Mouse (Mus musculus) cerebellum, adult 9-10 months (tissue): ENCODE measurements around the gene Fbln1.
"Not testable (repeated sequence)": the region's sequence is repeated elsewhere in the genome, so short reads cannot be mapped to it uniquely, and the experiment has no call there.

Experiments
- DNase-seq: peaks from one replicate; pipeline ENCODE4 v3.0.0; 2022

Fbln1 gene

GRCm38 (mm10) chr15:85298167-85298781 is 92.5 kb downstream of the Fbln1 start:
- no peak for DNase-seq

GRCm38 (mm10) chr15:85298946-85299345 is 93.2 kb downstream of the Fbln1 start:
- no peak for DNase-seq

GRCm38 (mm10) chr15:85303241-85303640 is 97.5 kb downstream of the Fbln1 start:
- no peak for DNase-seq

- no peak for DNase-seq
Observed at GRCm38 (mm10) chr15:85303976-85304375, 98.2 kb downstream of the Fbln1 start.

DNA sequence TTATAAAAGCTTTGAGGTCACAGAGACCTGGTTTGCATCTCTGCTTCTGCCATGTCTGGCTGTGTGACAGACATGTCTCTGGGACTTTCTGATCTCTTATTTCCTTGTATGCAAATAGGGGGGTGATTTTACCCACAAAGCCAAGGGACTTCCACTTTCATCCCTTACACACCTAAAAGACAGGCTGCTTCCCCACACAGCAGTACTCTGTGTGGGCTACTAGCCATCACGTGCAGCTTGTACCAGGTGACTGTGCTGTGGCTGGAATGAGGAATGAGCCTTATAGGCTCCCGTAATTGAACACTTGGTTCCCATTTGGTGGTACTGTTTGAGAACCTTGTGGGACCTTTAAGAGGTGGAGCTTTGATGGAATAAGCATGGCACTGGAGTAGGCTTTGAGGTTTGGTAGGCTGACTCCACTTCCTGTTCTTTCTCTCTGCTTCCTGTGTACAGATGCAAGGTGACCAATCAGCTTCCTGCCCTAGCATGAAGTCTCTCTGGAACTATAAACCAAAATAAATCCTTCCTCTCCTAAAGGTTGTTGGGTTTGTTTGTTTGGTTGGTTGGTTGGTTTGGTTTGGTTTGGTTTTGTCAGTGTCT is 101.4 kb downstream of the Fbln1 start:
- DNase-seq = no peak

- no peak for DNase-seq
Observed at GRCm38 (mm10) chr15:85311058-85311657, 105.4 kb downstream of the Fbln1 start.

DNA sequence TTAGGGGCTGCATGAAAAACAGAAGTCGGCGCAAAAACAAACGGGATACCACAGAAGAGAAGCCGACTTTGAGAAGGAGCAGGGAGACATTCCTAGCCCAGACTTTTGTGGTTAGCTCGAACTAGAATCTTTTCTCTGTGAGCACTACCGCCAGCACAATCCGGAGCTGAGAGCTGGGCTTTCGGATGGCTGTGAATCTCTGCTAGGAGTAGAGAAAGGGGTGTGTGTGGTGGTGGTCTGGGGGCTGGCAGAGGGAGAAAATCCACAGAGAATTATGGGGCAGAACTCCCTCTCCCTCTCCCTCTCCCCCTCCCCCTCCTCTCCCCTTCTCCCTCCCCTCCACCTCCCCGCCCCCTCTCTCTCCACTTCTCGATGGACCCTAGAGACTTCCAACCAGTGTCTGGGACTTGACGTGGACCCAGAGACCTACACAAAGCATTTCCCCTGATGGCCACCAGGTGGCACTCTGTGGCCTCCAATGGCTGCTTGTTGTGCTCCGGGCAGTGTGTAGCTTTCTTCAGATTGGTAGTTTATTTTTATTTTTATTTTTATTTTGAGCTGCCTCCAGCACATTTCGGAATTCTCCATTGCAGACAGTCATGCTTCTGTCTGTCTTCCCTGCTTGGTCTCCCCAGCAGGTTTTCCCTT is 109.8 kb downstream of the Fbln1 start:
- DNase-seq = peak; percentile 82

DNA sequence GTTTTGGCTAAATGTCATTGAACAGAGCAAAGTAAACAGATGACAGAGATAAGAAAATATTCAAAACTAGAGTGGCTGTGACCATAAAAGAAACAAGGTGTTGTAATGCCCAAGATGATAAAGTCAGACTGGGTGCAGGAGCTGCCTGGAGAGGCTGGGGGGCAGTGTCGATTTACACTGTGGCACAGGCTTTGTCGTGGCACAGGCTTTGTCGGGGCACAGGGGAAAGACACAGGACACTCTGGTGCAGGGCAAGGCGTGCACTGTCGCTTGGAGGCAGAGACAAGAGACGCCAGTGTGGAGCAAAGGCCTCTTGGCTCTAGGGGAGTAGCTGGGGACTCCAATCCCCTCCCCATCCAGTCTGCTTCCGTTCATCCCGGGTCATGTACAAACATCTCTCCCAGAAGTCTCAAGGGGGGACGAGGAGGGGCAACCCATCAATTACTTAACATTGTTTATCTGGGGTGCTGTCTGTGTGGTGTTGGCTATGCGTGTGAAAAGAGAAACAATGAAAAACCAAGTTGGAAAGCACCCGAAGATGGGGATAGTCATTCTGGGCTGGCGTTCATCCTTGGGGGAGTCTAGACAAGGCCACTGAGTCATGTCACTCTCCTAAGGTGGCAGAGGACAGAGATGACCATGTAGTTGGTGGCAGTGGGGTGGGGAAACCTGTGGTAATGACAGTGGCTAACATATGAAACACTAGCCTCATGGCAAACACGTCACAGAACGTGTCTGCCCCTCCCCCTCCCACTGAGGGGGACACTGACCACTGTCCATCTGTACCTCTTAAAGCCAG is 110.8 kb downstream of the Fbln1 start:
- DNase-seq = no peak

DNA sequence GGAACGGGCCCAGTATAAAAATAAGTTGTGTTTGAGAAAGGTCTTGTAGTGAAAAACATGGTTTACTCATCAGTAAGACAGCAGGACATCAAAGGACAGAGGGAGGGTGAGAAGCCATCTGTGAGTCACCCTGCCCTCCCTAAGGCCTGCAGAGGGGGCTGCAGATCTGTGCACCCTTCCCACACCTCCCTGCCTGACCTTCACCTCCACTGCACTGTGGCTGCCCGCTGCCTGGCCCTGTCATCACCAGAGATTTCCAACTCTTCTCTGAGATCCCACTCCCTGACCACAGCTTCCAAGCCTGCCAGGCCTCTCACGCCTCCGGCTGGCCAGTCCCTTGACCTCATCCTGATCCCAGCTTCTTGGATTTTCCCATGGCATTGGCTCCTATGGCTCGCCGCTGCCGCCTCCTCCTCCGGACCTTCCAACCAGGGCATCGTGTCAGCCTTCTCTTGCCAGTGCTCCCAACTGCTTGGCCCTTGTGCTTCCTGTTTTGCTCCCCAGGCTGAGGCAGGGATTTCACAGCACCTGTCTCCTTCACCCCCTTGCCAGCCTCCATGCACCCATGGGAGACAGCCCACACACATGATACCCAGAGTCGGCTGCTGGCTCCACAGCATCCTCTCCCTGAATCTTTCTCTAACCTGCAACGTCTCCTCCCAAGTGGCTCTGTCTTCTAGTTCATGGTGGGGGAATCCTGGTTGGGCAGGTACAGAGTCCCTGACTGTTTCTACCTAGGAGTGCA is 114.3 kb downstream of the Fbln1 start:
- no peak for DNase-seq

GRCm38 (mm10) chr15:85323214-85323613 is 117.5 kb downstream of the Fbln1 start:
- DNase-seq = no peak

DNA sequence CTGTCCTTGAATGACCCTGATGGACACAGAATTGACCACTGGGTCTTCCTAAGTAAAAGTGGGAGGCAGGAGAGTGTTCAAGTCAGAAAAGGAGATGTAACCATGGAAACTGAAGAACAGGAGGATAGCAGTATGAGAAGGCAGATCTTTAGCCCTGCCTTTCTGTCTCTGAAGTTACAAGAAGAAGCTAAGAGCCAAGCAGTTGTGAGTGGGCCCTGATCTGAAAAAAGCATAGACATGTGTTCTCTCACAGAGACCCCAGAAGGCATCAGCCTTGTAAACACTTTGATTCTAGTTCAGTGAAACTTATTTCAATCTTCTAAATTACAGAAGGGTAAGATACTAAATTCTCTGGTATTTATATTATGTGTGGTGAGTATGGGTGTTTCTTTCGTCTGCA is 118.7 kb downstream of the Fbln1 start:
- DNase-seq = no peak

DNA sequence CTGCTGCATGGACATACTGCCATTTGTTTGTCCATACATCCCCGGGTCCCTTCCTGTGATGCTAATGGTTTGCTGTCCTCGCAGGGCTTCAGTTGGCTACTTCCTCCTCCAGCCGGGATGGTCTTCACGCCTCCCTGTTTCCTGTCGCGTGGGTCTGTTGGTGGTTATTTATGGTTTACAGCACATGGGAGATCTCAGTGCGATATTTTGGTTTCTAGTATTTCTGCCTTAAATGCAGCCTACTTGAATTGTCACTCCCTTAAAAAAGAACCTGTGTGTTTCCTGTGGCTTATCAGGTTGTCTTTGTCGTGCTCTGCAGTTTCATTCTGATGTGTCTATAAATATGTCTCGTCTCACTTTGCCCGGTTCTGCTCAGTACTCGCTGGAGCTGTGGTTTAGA is 122.1 kb downstream of the Fbln1 start:
- no peak for DNase-seq

- not testable (repeated sequence) for DNase-seq
Observed at GRCm38 (mm10) chr15:85328455-85328854, 122.7 kb downstream of the Fbln1 start.

- no peak for DNase-seq
Observed at GRCm38 (mm10) chr15:85329096-85329495, 123.3 kb downstream of the Fbln1 start.

DNA sequence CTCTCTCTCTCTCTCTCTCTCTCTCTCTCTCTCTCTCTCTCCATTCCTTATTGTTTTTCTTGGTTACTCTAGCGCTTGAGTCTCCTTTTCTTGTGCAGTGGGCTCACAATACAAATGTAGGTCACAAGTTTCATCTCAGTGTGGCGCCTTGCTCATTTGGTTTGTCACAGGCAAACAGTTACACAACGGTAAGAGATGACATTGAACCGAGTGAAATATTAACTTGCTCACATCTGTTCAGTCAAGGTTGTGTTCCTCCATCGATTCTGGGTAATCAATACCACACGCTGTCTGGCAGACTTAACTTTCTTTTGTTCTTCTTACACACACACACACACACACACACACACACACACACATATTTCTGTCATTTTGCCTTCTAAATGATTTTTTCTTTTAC is 124.3 kb downstream of the Fbln1 start:
- DNase-seq = no peak

- DNase-seq = not testable (repeated sequence)
Observed at GRCm38 (mm10) chr15:85333511-85333910, 127.8 kb downstream of the Fbln1 start.

DNA sequence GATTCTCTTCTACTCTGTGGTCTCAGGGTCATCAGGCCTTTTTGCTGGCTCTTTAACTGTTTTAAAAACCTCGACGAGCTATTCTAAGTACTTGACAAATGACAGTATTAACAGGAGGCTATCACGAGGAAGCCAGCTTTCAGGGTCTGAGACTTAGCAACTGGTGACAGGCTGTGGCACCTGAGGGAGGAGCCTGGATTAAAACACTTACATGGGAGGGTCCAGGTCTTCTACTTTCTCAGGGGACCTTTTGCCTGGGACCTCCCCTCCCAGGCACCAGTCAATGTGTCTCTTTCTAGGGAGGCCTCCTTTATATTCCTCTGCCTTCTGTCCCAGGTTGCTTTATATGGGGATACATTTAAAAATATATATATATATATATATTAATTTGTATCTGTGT is 128.5 kb downstream of the Fbln1 start:
- no peak for DNase-seq

GRCm38 (mm10) chr15:85335671-85336300 is 130.0 kb downstream of the Fbln1 start, which contains the start of gene Atxn10:
Atxn10 (plus strand) TSS chr15:85336245.
- peak; percentile 55 for DNase-seq
